Mouse (Mus musculus) limb, embryonic 15.5 days (tissue): ENCODE measurements at regions not wholly inside any gene's neighbourhood (a gene's known extent, or its start where the extent isn't known, plus 50 kb on each side); places are given as distances from the start of the nearest gene placed in this dataset.

ENCODE experiments used
- ATAC-seq: fragments of 200-750 bp; cut with Nextera tagmentation; 2 replicates; pipeline ENCODE4 v1.8.0; 2017; ENCODE audit warnings: low read depth, moderate TSS enrichment; ENCODE audit not compliant: insufficient number of reproducible peaks, low FRiP score, low TSS enrichment
- H3K27ac ChIP-seq: fragments of 300-500 bp; sonication (generic); 2 replicates; pipeline ENCODE4 v1.5.1; 2015; ENCODE audit warnings: moderate library complexity, mild to moderate bottlenecking, inconsistent platforms
- H3K27me3 ChIP-seq: fragments of 300-500 bp; sonication (generic); 2 replicates; pipeline ENCODE4 v1.6.1; 2015; ENCODE audit warnings: inconsistent platforms
- H3K36me3 ChIP-seq: fragments of 300-500 bp; sonication (generic); 2 replicates; pipeline ENCODE4 v1.6.1; 2015; ENCODE audit warnings: inconsistent platforms
- H3K4me1 ChIP-seq: fragments of 300-500 bp; sonication (generic); 2 replicates; pipeline ENCODE4 v1.6.1; 2015; ENCODE audit warnings: inconsistent platforms
- H3K4me2 ChIP-seq: fragments of 300-500 bp; sonication (generic); 2 replicates; pipeline ENCODE4 v1.6.1; 2015; ENCODE audit warnings: mild to moderate bottlenecking, inconsistent platforms
- H3K4me3 ChIP-seq: fragments of 300-500 bp; sonication (generic); 2 replicates; pipeline ENCODE4 v1.5.1; 2015; ENCODE audit warnings: mild to moderate bottlenecking, inconsistent platforms
- H3K9ac ChIP-seq: fragments of 300-500 bp; sonication (generic); 2 replicates; pipeline ENCODE4 v1.6.1; 2015; ENCODE audit warnings: inconsistent platforms
- H3K9me3 ChIP-seq: fragments of 300-500 bp; sonication (generic); 2 replicates; pipeline ENCODE4 v1.6.1; 2016; ENCODE audit warnings: inconsistent platforms
- WGBS: fragments of 180-500 bp; shearing (Covaris S2); methylation state at CpG from one replicate; pipeline ENCODE4 v1.1.7; 2015; 5-methylcytosine and 5-hydroxymethylcytosine counted together

- H3K4me1 ChIP-seq, result no peaks in the 10 kb centered on the region
- H3K27ac ChIP-seq, result no peak overlapping the region
- H3K4me2 ChIP-seq, result no peak overlapping the region
- no peak overlapping the region for H3K4me3 ChIP-seq
- 46% methylated on average over 1 of the region's 1 CpGs for WGBS
- H3K9ac ChIP-seq, result no peak overlapping the region
- H3K9me3 ChIP-seq, result no peaks in the 10 kb centered on the region
- no peak for ATAC-seq
- H3K27me3 ChIP-seq, result no peaks in the 10 kb centered on the region
- H3K36me3 ChIP-seq, result no peaks in the 10 kb centered on the region
Observed at GRCm38 (mm10) chr13:52416301-52416700, 114.8 kb downstream of the Diras2 start.

GRCm38 (mm10) chr13:52422456-52422855 is 108.6 kb downstream of the Diras2 start:
- ATAC-seq, result no peak
- H3K9ac ChIP-seq, result no peak overlapping the region
- no peaks in the 10 kb centered on the region for H3K9me3 ChIP-seq
- H3K27ac ChIP-seq, result no peak overlapping the region
- no peaks in the 10 kb centered on the region for H3K36me3 ChIP-seq
- no peaks in the 10 kb centered on the region for H3K27me3 ChIP-seq
- H3K4me2 ChIP-seq, result no peak overlapping the region
- no peaks in the 10 kb centered on the region for H3K4me1 ChIP-seq
- 86% methylated on average over 3 of the region's 3 CpGs for WGBS
- H3K4me3 ChIP-seq, result no peak overlapping the region

GRCm38 (mm10) chr13:52428527-52428926 is 102.6 kb downstream of the Diras2 start:
- 68% methylated on average over 5 of the region's 5 CpGs for WGBS
- no peak overlapping the region for H3K9ac ChIP-seq
- H3K27ac ChIP-seq, result no peak overlapping the region
- H3K4me2 ChIP-seq, result no peak overlapping the region
- no peak for ATAC-seq
- no peaks in the 10 kb centered on the region for H3K9me3 ChIP-seq
- H3K4me3 ChIP-seq, result no peak overlapping the region
- H3K4me1 ChIP-seq, result no peaks in the 10 kb centered on the region
- H3K36me3 ChIP-seq, result no peaks in the 10 kb centered on the region
- no peaks in the 10 kb centered on the region for H3K27me3 ChIP-seq

- Histone ChIP-seq H3K9ac (no peak overlapping the region), H3K9me3 (no peaks in the 10 kb centered on the region), H3K27ac (no peak overlapping the region), H3K4me2 (no peak overlapping the region), H3K27me3 (no peaks in the 10 kb centered on the region), H3K4me3 (no peak overlapping the region), H3K36me3 (no peaks in the 10 kb centered on the region), H3K4me1 (no peaks in the 10 kb centered on the region)
- WGBS, result 83% methylated on average over 8 of the region's 8 CpGs
- ATAC-seq, result no peak
Observed at GRCm38 (mm10) chr13:52436756-52437155, 94.3 kb downstream of the Diras2 start.

GRCm38 (mm10) chr13:52445513-52445912 is 85.6 kb downstream of the Diras2 start:
- no peaks in the 10 kb centered on the region for H3K36me3 ChIP-seq
- H3K27ac ChIP-seq, result no peak overlapping the region
- no peaks in the 10 kb centered on the region for H3K27me3 ChIP-seq
- no peak overlapping the region for H3K4me2 ChIP-seq
- 76% methylated on average over 10 of the region's 10 CpGs for whole genome bisulfite sequencing
- ATAC-seq, result no peak
- no peaks in the 10 kb centered on the region for H3K4me1 ChIP-seq
- H3K4me3 ChIP-seq, result no peak overlapping the region
- no peak overlapping the region for H3K9ac ChIP-seq
- no peaks in the 10 kb centered on the region for H3K9me3 ChIP-seq

GRCm38 (mm10) chr13:52448902-52449301 is 82.2 kb downstream of the Diras2 start:
- Histone ChIP-seq H3K36me3 (no peaks in the 10 kb centered on the region), H3K27ac (no peak overlapping the region), H3K4me2 (no peak overlapping the region), H3K4me1 (no peaks in the 10 kb centered on the region), H3K4me3 (no peak overlapping the region), H3K27me3 (no peaks in the 10 kb centered on the region), H3K9ac (no peak overlapping the region), H3K9me3 (no peaks in the 10 kb centered on the region)
- WGBS, result 82% methylated on average over 11 of the region's 11 CpGs
- no peak for ATAC-seq

GRCm38 (mm10) chr13:52451486-52451885 is 79.6 kb downstream of the Diras2 start:
- Histone ChIP-seq H3K4me3 (no peak overlapping the region), H3K4me2 (no peak overlapping the region), H3K36me3 (no peaks in the 10 kb centered on the region), H3K9me3 (no peaks in the 10 kb centered on the region), H3K4me1 (peaks cover 4% of the 10 kb centered on the region; the same call in 1 of the 2 replicates), H3K9ac (no peak overlapping the region), H3K27me3 (no peaks in the 10 kb centered on the region), H3K27ac (no peak overlapping the region)
- ATAC-seq, result no peak
- 63% methylated on average over 9 of the region's 9 CpGs for WGBS

- Histone ChIP-seq H3K27me3 (no peaks in the 10 kb centered on the region), H3K9ac (no peak overlapping the region), H3K4me2 (no peak overlapping the region), H3K4me1 (peaks cover 4% of the 10 kb centered on the region; the same call in 1 of the 2 replicates), H3K9me3 (no peaks in the 10 kb centered on the region), H3K36me3 (no peaks in the 10 kb centered on the region), H3K4me3 (no peak overlapping the region), H3K27ac (no peak overlapping the region)
- WGBS, result 44% methylated on average over 4 of the region's 4 CpGs
- no peak for ATAC-seq
Observed at GRCm38 (mm10) chr13:52452291-52452690, 78.8 kb downstream of the Diras2 start.
